Mouse (Mus musculus): ENCODE results near the gene Rbfox1.

DNA sequence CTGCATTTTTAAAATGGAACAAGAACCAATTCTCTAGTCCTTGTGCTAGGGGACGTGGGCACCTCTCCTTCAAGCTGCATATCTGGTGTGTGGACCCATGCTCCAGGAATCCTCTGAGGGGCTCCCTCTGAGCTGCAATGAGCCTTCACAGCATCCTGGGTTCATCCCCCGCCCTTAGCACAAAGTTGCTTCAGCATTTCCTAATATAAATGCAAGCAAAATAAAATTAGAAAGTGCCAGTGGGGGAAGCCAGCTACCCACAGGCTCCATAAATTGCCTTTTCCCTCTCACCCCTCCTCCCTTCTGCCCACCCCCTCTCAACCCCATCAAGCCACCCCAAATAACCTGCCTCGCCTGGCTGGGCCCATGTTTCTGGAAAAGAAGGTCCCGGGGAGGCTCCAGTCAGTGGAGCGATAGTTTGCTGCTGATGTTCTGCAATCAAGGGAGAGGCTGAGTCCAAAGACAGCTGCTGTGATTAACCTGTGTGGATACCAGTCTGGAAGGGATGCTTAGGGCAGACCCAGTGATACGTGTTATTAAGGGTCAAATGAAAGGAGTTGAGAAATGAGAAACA is 1070.0 kb downstream of the Rbfox1 start:
- TF ChIP-seq CTCF (IDR thresholded peaks at IDR 0.05; ENCODE audit: borderline replicate concordance, extremely low read depth, insufficient read depth, insufficient read length) (no peak), POLR2A (IDR thresholded peaks at IDR 0.05; ENCODE audit: borderline replicate concordance, extremely low read depth, insufficient read depth, insufficient read length, poor library complexity, severe bottlenecking) (no peak)

All from brain, embryonic 14.5 days (tissue).